Mouse (Mus musculus) stomach, embryonic 15.5 days (tissue): ENCODE data around the gene Clpp. TPM values are rescaled to one million over a fixed set of nuclear protein-coding genes. Genes with fewer than 3 reads are reported as not detected.

Experiments used
- ATAC-seq: fragments of 200-750 bp; cut with Nextera tagmentation; 2 replicates; pipeline ENCODE4 v1.8.0; 2017; ENCODE audit warnings: low read depth, moderate number of reproducible peaks, moderate TSS enrichment; ENCODE audit not compliant: insufficient read depth, low FRiP score
- H3K27ac ChIP-seq: fragments of 300-500 bp; sonication (generic); 2 replicates; pipeline ENCODE4 v1.5.1; 2015; ENCODE audit warnings: mild to moderate bottlenecking, inconsistent platforms
- H3K27me3 ChIP-seq: fragments of 300-500 bp; sonication (generic); replicated peaks from 2 replicates; pipeline ENCODE4 v1.6.1; 2015; ENCODE audit warnings: inconsistent platforms
- H3K36me3 ChIP-seq: fragments of 300-500 bp; sonication (generic); 2 replicates; pipeline ENCODE4 v1.6.1; 2015; ENCODE audit warnings: inconsistent platforms
- H3K4me1 ChIP-seq: fragments of 300-500 bp; sonication (generic); 2 replicates; pipeline ENCODE4 v1.6.1; 2015; ENCODE audit warnings: inconsistent platforms
- H3K4me2 ChIP-seq: fragments of 300-500 bp; sonication (generic); 2 replicates; pipeline ENCODE4 v1.6.1; 2015; ENCODE audit warnings: mild to moderate bottlenecking, inconsistent platforms
- H3K4me3 ChIP-seq: fragments of 300-500 bp; sonication (generic); replicated peaks from 2 replicates; pipeline ENCODE4 v1.5.1; 2015; ENCODE audit warnings: inconsistent platforms
- H3K9ac ChIP-seq: fragments of 300-500 bp; sonication (generic); 2 replicates; pipeline ENCODE4 v1.6.1; 2015; ENCODE audit warnings: inconsistent platforms
- H3K9me3 ChIP-seq: fragments of 300-500 bp; sonication (generic); 2 replicates; pipeline ENCODE4 v1.6.1; 2016; ENCODE audit warnings: inconsistent platforms
- WGBS: fragments of 180-500 bp; shearing (Covaris S2); methylation state at CpG from one replicate; pipeline ENCODE4 v1.1.7; 2015; 5-methylcytosine and 5-hydroxymethylcytosine counted together
- polyA plus RNA-seq: library from polyadenylated mRNA; unstranded; fragments of >200 nt; fragmentation: Nextera tagmentation; extraction: Ambion mirVana; gene quantifications from 2 replicates; pipeline ENCODE4 v1.2.1, GENCODE M21; 2015

The Clpp gene
- polyA plus RNA-seq, 1 experiment from 2014 or later: 144 TPM

DNA sequence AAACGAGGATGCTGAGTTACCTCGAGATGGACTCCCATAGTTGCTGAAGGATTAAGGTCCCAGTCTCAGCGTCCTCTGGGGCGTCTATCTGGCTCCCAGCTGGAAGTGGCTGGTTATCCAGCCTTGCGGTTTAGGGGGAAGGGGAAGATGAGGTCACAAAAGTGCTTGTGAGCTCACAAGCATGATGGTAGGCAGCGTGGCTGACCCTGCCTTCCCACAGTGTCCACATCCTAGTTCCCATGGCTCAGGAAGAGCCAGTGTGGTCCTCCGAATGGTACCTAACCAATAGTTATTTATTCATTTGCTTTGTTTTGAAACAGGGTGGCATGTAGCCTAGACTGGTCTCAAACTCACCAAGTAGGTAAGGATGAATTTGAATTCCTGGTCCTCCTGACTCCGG lies 51.4 kb downstream of the Clpp start, which contains the start of gene Slc25a41:
Slc25a41 (minus strand) TSS at position 101 of the 400 bp plus-strand sequence.
- Histone ChIP-seq H3K36me3 (no peaks in the 10 kb centered on the region), H3K4me1 (no peaks in the 10 kb centered on the region), H3K27me3 (no peaks in the 10 kb centered on the region), H3K9ac (no peak within 1 kb of the TSS), H3K27ac (no peak within 1 kb of the TSS), H3K9me3 (no peaks in the 10 kb centered on the region), H3K4me2 (no peak within 1 kb of the TSS), H3K4me3 (no peak within 1 kb of the TSS)
- 75% methylated on average over 8 of the region's 8 CpGs for WGBS
- no peak for ATAC-seq

Other genes with a start within 250 kb of the Clpp start
- gene Nrtn, start 232.8 kb upstream of the Clpp start, polyA plus RNA-seq: 13.3 and 14.7 TPM in 2 replicates
- 40.1 and 48.2 TPM in 2 replicates for gene Dus3l, start 225.5 kb upstream of the Clpp start, polyA plus RNA-seq
- gene Prr22, start 220.1 kb upstream of the Clpp start, polyA plus RNA-seq: 1.3 and 1.4 TPM in 2 replicates
- gene Rfx2, start 159.3 kb upstream of the Clpp start, polyA plus RNA-seq: 6.1 and 6.6 TPM in 2 replicates
- not detected in 2 replicates for gene Acsbg2, start 115.9 kb upstream of the Clpp start, polyA plus RNA-seq
- 0.31 and 0.63 TPM in 2 replicates for gene 1700061G19Rik, start 114.8 kb upstream of the Clpp start, polyA plus RNA-seq
- 39.8 and 43.7 TPM in 2 replicates for gene Mllt1, start 54.9 kb upstream of the Clpp start, polyA plus RNA-seq
- 0.06 and 0.15 TPM in 2 replicates for gene Acer1, start 8.2 kb upstream of the Clpp start, polyA plus RNA-seq
- 36.6 and 38.9 TPM in 2 replicates for gene Alkbh7, start 7.0 kb downstream of the Clpp start, polyA plus RNA-seq
- gene Pspn, start 9.7 kb downstream of the Clpp start, polyA plus RNA-seq: 0.32 and 0.43 TPM in 2 replicates
- 58.2 and 61.1 TPM in 2 replicates for gene Gtf2f1, start 21.0 kb downstream of the Clpp start, polyA plus RNA-seq
- gene Gm17949, start 21.2 kb downstream of the Clpp start, polyA plus RNA-seq: 0.51 and 0.58 TPM in 2 replicates
- 39.4 and 41.0 TPM in 2 replicates for gene Khsrp, start 41.2 kb downstream of the Clpp start, polyA plus RNA-seq
- gene Slc25a41, start 51.3 kb downstream of the Clpp start, polyA plus RNA-seq: not detected in 2 replicates
- 50.8 and 60.8 TPM in 2 replicates for gene Crb3, start 68.8 kb downstream of the Clpp start, polyA plus RNA-seq
- 8.7 and 10.0 TPM in 2 replicates for gene Slc25a23, start 69.6 kb downstream of the Clpp start, polyA plus RNA-seq
- 6.3 and 8.2 TPM in 2 replicates for gene Dennd1c, start 88.2 kb downstream of the Clpp start, polyA plus RNA-seq
- gene Tubb4a, start 97.5 kb downstream of the Clpp start, polyA plus RNA-seq: 20.3 and 23.9 TPM in 2 replicates
- gene Tnfsf9, start 115.0 kb downstream of the Clpp start, polyA plus RNA-seq: 9.5 and 10.1 TPM in 2 replicates
- 0.15 TPM in 1 of 2 replicates, not detected in the other for gene Cd70, start 159.5 kb downstream of the Clpp start, polyA plus RNA-seq
- 0.23 and 0.32 TPM in 2 replicates for gene Tnfsf14, start 203.9 kb downstream of the Clpp start, polyA plus RNA-seq
- 9.5 and 20.2 TPM in 2 replicates for gene C3, start 237.8 kb downstream of the Clpp start, polyA plus RNA-seq